Mouse (Mus musculus) lung, embryonic 15.5 days (tissue): Measurements from ENCODE around the gene Tmprss15. TPM values are rescaled to one million over a fixed set of nuclear protein-coding genes. Genes with fewer than 3 reads are reported as not detected.

Source experiments
- polyA plus RNA-seq: library from polyadenylated mRNA; unstranded; fragments of >200 nt; fragmentation: Nextera tagmentation; extraction: Ambion mirVana; gene quantifications from 2 replicates; pipeline ENCODE4 v1.2.1, GENCODE M21; 2015

The Tmprss15 gene
- polyA plus RNA-seq, 1 experiment from 2014 or later, result not detected

Other genes with a start within 250 kb of the Tmprss15 start
- 1.3 and 1.7 TPM in 2 replicates for gene Chodl, start 160.1 kb downstream of the Tmprss15 start, polyA plus RNA-seq